Mouse (Mus musculus) liver, embryonic 14.5 days (tissue): ENCODE data around the gene Man2a1.

Source experiments
- CTCF ChIP-seq: IDR thresholded peaks from 2 replicates; pipeline ENCODE4 v1.5.1; 2016; ENCODE audit warnings: antibody characterized with exemption, low read depth, control low read depth
- EP300 ChIP-seq: IDR thresholded peaks from 2 replicates; pipeline ENCODE4 v1.6.1; 2016; ENCODE audit warnings: antibody characterized with exemption, low read depth

GRCm38 (mm10) chr17:64628796-64629195 lies 28.3 kb downstream of the Man2a1 start:
- TF ChIP-seq CTCF (no peak), EP300 (no peak)
